Mouse (Mus musculus) spleen, postnatal 36 days (tissue): ENCODE data around the gene Tlr5.

Experiments used
- DNase-seq, 2 experiments: peaks; one replicate each; pipeline ENCODE4 v3.0.0; 2022; ENCODE audit warnings: low spot score in 2 of 2, mixed read lengths in 1 of 2

Tlr5 gene

DNA sequence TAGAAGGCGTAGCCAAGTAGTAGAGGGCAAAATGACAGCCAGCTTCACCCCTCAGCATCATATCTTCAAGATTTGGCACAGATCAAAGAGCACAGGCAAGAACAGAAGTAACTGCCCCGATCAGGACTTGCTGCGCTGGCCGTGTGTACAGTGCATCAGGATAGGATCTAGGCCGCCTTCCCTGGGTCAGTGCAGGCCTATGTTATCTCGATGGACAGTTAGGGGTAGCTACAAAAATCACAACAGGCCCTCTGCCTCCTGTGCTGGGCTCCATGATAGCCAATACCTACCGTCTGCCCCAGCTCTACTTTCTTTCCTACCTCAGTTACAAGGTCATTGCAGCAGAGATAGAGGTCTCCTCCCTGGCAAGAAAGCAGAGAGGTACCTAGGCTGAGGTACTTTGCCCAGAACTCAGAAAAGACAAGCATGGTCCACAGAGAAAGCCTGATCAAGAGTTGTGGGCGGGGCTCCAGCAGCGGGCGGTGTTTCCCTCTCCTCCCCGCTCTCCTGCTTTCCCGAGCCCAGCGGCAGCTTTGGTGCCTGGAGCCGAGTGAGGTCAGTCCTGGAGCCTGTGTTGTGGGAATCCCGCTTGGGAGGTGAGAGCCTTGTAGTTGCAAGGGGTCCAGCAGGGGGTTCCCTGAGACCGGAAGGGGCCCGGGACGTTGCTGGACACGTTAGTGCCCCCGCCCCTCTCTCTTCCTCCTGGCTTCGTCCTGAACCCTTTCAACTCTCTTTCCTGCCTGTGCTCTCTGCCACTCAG is at the start of gene Tlr5:
TSS of gene Tlr5 (plus strand) at position 502 of the 760 bp plus-strand sequence.
- DNase-seq, result no peak

DNA sequence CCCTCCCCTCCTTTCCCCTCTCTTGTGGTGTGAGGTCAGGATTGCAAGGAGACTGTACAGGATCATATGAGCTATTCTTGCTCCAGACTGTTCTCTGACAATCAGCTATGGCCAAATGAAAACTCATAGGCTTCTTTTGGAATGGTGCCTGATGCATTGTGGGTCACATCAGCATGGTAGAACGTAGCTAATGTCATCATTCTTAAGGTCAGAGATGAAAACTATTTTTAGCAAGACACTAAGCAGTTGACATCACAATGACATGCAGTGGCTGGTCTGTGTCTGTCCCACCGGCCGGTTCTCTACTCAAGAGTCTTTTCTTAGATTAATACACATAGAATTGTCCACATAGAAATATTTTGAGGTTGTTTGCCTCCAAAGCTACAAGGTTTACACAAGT is 48.9 kb upstream of the Tlr5 start:
- no peak for DNase-seq

DNA sequence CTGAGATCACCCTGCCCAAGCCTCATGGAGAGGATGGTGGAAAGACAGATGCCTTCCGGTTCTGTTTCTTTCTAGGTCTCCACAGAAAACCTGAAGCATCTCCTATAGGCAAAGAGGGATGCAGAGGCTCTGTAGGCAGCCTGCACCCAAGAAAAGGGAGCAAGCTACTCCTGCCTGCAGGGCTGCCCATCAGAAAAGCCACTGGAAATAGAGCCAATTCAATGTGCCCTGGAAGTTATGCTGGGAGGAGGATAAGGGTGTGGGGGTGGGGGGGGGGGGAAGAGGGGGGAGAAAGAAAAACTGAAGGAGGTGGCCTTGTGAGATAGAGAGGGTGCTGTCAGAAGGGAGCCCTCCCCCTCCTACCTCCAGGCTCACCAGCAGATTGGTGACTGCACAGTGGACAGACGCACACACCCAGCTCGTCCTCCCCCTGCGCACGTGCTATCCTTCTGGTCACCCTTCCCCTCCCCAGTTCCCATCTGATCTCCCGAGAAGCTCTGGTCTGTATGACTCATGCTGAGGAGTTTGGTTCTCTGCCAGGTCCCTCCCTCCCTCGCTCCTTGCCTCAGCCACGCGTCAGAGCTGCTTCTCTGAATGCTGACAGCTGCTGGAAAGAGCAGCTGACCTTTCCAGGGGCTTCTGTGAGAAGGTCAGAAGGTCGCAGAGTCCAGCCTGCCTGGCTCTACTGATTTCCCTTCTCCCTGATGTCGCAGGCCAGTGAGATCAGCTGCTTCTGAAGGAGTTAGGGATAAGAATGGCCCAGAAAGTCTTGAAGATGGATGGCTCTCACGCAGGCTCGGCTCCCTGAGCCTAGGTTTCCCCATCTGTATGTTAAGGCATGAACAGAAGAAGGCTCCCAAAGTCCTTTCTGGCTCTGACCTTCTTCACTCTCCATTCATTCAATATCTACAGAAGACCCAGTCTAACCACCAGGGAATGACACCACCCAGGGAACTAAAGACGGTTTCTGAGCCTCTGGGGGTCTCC is 46.2 kb upstream of the Tlr5 start:
- DNase-seq, result peak; percentile 38 to 54

DNA sequence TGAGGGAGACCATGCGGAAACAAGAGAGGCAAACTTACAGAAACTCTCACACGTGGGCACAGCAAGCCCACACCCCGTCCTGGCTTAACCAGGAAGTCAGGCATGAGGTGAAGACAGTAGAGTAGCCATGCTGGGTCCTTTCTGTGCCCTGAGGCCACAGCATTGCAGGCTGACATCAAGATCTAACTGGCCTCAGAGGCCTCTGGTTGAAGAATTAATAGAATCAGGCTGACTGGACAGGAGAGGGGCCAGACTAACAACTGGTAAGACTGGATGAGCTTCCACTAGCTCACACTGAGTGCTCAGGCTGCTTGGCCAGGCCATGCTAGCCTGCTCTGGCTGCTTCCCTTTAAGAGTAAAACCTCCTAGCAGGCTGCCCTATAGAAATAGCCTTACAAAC is 45.5 kb upstream of the Tlr5 start:
- DNase-seq, result no peak

DNA sequence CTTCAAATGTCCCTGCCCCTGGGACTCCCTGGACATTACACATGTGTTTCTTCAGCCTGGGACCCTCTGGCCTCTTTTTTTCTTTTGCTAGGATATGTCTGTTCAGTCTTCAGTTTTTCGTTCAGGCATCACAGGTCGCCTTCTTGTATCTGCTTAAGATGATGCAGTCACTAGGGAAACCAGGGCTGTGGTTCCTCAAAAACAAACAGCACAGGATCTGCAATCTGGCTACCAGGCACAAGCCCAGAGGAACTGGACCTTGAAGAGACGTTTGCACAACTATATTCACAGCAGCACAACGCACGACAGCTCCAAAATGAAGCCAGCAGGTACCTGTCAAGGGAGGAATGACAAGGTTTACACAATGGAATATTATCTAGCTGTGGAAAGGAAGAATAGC is 45.0 kb upstream of the Tlr5 start:
- no peak for DNase-seq

DNA sequence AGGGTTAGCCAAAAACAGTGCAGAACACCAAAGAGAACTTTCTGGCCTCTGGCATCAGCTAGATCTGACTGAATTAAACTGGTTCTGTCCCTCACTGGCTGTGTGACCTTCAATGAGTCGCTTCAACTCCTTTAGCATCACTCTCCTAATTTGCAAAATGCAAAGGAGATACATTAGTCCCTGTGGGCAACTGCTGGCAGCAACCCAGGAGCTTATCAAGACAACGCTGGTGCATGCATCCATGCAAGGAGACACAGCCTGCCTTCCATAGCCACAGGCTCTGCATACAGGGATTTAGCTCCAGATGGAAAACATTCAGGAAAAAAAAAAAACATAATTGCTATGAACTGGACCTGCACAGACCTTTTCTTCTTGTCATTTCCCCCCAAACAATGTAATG is 42.0 kb upstream of the Tlr5 start:
- no peak for DNase-seq

DNA sequence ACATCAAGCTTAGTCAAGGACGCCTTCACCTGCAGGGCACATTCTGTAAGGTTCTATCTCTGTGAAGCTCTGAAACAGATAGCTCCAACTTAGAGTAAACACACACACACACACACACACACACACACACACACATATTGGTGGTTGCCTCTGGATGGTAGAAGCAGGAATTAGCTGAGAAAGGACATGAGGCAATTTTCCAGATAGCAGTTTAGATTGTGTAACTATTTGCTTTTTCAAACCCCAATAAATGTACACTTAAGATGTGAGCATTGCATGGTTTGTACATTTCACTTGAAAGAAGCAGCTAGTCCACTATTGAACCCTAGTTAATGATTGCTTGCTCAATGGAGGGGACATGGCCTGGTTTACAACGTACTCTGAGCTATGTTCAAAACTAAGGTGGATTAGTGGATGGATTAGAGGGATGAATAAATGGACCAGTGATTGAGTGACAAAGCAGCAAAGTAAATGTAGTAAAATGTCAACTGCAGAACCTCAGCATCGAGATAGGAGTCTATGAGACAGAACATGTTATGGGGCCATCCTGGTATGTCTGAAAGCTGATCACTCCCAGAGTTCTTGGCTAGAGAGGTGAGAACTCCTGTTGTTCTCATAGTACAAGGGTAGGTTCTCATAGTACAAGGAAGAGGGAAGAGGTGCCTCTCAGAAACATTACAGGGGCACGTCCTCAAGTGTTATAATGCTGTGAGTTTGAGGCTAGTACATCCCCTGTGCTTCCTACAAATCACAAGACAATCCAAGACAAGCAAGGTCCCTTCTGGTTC is 40.3 kb upstream of the Tlr5 start:
- DNase-seq, result no peak

DNA sequence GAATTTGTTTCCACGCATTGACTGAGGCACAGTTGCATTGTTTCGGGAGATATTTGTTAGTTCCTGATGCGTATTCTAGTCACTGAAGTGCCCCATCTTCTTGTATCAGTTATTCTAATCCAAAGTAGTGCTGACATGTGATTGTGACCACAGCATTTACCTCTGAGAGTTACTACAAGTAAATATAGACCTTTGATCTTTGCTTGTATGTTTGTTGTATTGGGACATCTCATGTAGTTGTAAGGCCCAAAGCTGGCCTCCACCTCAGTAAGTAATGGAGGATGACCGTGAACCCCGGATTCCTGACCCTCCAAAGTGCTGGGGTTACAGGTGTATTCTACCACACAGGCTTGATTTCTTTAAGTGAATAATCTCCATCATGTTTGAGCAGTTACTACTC is 38.4 kb upstream of the Tlr5 start:
- DNase-seq, result no peak

DNA sequence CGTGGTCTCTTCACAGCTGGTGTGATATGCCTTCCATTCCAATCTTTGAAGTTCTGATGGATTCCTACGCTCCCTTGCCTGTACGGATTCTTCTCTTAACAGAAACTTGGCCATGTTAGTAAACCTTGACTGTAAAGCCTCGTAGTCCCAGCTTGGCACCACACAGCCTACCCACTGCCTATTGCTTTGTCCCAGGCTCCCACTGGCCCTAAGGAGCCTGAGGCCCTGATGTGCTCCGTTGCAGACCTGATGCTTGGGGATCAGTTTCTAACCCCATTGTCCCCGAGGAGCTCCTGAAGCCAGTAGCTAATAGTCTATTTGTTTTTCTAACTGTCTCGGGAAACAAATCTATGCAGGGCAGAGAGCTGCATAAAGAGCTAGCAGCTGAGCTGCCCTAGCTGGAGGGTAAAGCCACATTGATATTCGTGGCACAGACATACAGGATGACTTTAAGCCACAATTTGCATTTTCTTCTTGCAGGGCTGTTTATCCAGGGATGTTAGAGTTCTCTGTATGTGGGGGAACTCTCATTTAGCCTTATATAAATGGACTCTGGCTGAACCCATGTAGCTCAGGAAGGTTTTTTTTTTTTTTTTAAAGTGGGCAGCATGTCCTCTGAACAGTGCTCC is 35.8 kb upstream of the Tlr5 start:
- no peak for DNase-seq

DNA sequence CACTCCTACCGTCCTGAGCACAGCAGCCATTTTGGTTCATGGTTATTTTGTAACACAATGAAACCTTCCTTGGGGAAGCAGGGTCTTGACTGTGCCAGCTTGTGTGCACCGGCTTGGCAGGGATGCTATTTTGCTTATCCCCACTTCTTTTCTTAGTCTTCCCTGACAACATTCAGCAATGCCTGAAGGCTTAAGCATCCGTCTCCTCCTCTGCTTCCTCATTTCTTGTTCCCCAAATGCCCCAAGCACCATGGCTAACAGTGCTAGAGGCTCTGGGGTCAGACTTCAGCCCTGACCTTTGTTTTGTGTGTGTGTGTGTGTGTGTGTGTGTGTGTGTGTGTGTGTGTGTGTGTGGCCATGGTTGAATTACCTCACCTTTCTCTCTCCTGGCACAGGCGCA is 31.8 kb upstream of the Tlr5 start:
- DNase-seq, result no peak

DNA sequence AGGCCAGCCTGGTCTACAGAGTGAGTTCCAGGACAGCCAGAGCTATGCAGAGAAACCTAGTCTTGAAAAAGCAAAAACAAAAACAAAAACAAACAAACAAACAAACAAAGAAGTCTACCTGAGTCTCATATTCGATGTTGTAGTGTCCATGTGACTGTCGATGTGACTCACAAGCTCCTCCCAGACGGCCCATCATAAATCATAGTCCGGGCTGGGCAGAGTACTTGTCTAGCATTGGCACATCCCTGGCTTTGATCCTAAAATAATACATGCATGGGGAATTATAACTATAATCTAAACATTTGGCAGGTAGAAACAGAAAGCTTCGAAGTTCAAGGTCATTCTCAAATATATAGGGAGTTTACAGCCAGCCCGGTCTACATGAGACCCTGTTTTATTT is 28.1 kb upstream of the Tlr5 start:
- no peak for DNase-seq

DNA sequence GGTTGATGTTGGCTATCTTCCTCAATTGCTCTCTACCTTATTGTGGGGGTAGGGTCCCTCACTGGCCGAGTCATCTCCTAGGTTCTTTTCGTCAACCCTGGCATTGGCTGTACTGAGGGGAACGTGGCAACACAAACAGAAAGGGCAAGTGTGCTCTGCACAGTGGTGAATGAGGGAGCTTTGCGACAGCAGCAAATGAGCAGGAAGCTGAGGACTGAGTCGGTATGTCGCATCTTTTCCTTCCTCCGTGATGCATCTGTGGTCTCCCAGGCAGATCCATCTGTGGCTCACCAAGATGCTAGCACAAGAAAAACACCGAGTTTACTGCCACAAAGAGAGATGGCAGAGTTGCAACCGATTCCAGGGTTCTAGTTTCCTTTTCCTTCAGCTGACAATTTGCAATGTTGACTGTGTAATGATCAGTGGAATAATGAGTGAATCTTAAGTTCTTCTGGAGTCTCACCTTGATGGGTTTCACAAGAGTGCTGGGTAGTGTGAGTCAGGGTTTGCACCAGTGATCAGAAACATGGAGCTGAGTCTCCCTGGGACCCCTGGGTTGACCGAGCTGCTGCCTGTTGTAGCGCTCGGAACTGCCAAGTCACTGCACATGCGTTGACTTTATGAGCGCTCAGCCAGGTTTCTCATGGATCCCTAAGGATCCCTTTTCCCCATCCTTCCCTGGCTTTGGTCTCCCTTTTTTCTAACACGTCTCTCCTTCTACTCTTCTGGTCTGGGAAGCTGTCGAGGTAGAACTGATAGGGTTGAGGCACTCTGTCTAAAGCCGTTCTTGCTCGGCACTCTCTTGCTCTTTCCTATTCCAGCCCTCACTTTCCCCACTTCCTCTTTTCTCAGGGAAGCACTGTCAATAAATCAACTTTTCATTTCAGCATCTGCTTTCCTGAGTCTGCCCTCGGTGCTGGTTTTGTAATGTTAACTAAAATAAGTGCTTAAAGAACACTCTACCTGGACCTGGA is 26.4 kb upstream of the Tlr5 start:
- no peak for DNase-seq

DNA sequence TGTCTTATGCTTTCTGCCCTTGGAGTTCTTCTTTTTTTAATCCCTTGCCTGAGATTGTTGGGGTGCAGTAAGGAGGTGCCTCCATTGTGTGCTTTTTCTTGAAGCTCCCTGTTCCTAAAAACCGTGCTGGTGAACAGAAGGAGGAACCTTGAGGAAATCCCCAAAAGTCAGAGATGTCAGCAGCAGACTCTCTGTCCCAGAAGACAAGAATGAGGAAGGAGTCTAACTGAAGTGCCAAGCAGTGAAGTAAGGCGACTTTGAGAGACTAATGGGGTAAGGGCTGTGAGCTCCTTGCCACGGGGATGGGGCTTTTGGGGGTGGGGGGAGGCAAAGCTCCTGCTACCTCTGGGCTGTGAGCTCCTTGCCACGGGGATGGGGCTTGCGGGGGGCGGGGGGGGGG is 19.1 kb upstream of the Tlr5 start:
- no peak for DNase-seq

DNA sequence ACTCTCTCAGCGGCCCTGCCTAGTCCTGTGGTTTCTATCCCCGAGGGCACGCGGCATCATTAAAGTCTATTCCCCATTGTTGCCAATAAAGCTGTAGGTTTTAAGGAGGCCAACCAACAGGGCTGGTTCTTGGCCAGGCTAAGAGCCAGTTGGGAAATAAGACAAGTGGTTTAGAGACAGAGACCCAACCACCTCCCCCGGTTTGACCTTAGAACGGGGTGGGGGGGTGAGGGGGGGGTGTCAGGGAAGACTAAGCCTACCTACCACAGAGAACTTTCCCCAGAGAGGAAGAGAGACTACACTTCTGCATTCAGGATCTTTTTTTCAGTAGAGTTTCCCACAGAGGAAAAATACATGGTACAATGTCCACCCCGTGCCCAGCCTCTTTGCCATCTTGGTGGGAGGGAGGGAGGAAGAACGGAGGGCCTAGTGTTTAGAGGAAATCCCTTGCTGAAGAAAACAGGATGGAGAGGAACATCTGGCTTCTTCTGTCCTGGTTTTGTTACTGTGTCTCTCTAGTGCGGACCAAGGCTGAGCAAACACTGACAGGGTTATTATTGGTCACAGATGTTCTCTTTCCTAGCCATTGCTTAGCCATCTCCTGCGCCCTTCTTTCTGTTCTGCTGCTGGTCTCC is 17.0 kb upstream of the Tlr5 start:
- no peak for DNase-seq

DNA sequence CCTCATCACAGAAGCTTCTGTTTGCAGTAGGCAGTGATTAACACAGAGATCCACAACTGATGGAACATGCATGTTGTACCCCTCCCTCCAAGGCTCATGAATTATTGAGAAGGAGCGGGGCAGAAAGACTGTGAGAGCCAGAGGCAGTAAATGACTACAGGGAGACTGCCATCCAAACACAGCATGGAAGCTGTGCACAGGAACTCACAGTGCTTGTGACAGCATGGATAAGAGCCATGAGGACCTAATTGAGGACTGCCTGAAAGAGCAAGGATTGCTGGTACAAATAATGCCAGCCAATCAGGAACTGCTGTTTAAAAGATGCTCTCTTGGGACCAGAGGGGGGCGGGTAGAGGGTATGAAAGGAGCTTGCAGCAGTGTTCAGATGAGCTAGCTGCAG is 12.7 kb upstream of the Tlr5 start:
- DNase-seq, result no peak

DNA sequence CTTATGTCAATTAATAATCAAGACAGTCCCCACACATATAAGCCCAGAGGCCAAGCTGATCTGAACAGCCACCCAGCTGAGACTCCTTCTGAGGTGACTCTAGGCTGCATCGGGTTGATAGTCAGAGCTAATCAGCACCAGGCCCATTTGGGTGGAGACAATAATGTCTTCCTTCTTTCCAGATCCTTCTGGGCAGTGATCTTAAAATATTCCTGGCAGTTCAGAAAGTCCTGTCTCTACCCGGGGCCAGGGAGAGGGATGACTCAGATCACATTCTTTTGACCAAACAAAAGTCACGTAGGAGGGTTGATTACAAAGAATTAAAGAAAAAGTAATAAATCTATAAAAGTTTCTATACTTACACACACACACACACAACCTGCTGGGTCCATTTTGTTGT is 10.7 kb upstream of the Tlr5 start:
- DNase-seq, result no peak

DNA sequence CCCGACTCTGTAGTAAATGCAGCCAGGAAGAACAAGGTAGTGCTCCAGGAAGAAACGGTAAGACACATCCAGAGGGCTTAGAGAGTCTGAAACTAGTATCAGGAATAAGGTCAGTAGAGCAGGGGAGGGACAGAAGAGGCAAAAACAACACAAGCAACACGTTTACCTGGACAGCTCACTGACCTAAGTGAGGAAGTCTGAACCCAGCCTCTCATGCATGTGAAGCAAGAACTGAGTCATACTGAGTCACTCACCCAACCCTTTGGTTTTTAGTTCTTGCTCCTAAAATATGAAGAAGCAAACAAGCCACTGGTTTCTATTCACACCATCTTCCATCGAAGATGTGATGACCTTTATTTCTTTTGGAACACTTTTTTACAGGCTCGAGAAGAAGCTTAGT is 9.9 kb upstream of the Tlr5 start:
- no peak for DNase-seq

DNA sequence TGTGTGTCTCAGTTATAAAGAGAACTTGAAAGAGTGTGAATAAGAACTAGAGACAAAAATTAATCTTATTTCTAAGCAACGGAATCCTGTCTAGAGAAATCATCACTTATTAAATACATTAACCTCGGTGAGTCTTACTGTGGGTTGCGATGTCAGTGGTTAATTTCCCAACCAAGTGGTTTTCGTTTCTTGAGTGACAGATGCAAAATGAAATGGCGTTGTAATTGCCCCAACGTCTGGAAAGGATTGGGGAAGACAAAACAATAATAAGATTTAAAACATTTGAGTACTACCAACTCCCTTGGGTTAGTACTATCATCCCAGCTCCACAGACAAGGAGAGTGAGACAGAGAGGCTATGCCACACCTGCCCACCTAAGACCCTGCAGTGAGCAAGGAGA is 9.0 kb upstream of the Tlr5 start:
- no peak for DNase-seq

DNA sequence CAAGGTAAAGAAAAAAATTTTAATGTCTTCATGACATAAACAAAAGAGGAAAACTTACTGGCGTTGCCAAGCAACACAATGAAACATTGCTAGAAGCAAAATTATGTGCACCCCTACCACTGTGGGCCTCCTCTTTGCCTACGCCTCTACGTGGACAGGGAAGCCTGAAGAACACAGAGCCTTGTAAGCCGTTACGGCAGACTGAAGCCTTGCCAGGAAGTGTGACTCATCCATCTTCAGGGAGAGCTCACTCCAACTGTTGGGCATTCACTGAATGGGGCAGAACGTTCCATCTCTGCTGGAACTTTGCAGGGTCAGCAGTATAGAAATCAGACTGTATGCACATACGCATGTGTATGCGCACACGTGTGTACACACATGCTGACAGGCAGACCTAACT is 3.3 kb upstream of the Tlr5 start:
- DNase-seq, result no peak

DNA sequence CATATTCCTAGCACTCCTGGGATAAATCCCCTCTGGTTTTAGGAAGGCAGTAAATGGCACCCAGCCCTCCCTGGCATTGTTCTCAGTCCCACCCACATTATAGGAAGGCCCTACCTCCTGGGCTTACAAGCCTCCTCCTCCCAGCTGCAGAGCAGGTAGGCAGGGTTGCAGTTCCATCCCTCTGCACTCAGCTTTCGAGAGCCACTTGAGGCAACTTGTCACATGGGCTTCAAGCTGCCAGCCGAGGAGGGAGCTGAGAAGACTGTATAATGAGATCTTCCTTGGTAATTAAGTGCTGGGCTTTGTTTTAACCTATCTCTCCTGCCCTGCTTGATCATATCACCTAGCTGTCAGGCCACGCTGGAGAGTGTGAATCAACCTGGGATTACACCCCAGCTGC is 1.4 kb upstream of the Tlr5 start:
- DNase-seq, result no peak
